Mouse (Mus musculus): ENCODE measurements around the gene Tmem39a. TPM values are rescaled to one million over a fixed set of nuclear protein-coding genes. Genes with fewer than 3 reads are reported as not detected.

Tmem39a gene
- polyA plus RNA-seq, 1 experiment from 2014 or later: 32.0 TPM

- WGBS: 77% methylated on average over 11 of the region's 11 CpGs
- no peak for ATAC-seq
- Histone ChIP-seq H3K4me3 (ENCODE audit: low read length) (no peak overlapping the region), H3K4me2 (ENCODE audit: low read length) (no peak overlapping the region), H3K4me1 (ENCODE audit: control insufficient read depth, insufficient read depth, low read depth, low read length) (0 out of 2 replicates have a peak, but pooled peaks cover 4% of the 10 kb centered on the region), H3K9me3 (ENCODE audit: control insufficient read depth, low read length) (no peaks in the 10 kb centered on the region), H3K36me3 (ENCODE audit: control insufficient read depth, insufficient read depth, low read length) (no peaks in the 10 kb centered on the region), H3K9ac (ENCODE audit: low read depth, low read length) (no peak overlapping the region), H3K27ac (ENCODE audit: low read depth, low read length) (no peak overlapping the region), H3K27me3 (replicated peaks; ENCODE audit: control insufficient read depth, insufficient read depth, low read length) (no peaks in the 10 kb centered on the region)
Observed at GRCm38 (mm10) chr16:38598986-38599680, 40.6 kb downstream of the Tmem39a start.

- no peak overlapping the region for H3K9ac ChIP-seq (ENCODE audit: low read depth, low read length)
- 40% methylated on average over 11 of the region's 11 CpGs for whole genome bisulfite sequencing
- no peak overlapping the region for H3K4me3 ChIP-seq (ENCODE audit: low read length)
- no peaks in the 10 kb centered on the region for H3K36me3 ChIP-seq (ENCODE audit: control insufficient read depth, insufficient read depth, low read length)
- H3K27ac ChIP-seq (ENCODE audit: low read depth, low read length): no peak overlapping the region; the same call in 1 of the 2 replicates
- H3K27me3 ChIP-seq (replicated peaks; ENCODE audit: control insufficient read depth, insufficient read depth, low read length): no peaks in the 10 kb centered on the region
- H3K9me3 ChIP-seq (ENCODE audit: control insufficient read depth, low read length): no peaks in the 10 kb centered on the region
- H3K4me2 ChIP-seq (ENCODE audit: low read length): 0 out of 2 replicates have a peak overlapping the region, but pooled peaks have one; percentile 3
- ATAC-seq: peak; percentile 72
- H3K4me1 ChIP-seq (ENCODE audit: control insufficient read depth, insufficient read depth, low read depth, low read length): 0 out of 2 replicates have a peak, but pooled peaks cover 4% of the 10 kb centered on the region
Observed at GRCm38 (mm10) chr16:38602989-38603804, 44.7 kb downstream of the Tmem39a start.

GRCm38 (mm10) chr16:38606509-38606908 is 48.0 kb downstream of the Tmem39a start:
- no peak overlapping the region for H3K4me3 ChIP-seq (ENCODE audit: low read length)
- no peak for ATAC-seq
- WGBS: 93% methylated on average over 7 of the region's 7 CpGs
- H3K4me1 ChIP-seq (ENCODE audit: control insufficient read depth, insufficient read depth, low read depth, low read length): 0 out of 2 replicates have a peak, but pooled peaks cover 4% of the 10 kb centered on the region
- no peak overlapping the region for H3K4me2 ChIP-seq (ENCODE audit: low read length)
- H3K9me3 ChIP-seq (ENCODE audit: control insufficient read depth, low read length): no peaks in the 10 kb centered on the region
- no peaks in the 10 kb centered on the region; the same call in 1 of the 2 replicates for H3K36me3 ChIP-seq (ENCODE audit: control insufficient read depth, insufficient read depth, low read length)
- no peak overlapping the region for H3K9ac ChIP-seq (ENCODE audit: low read depth, low read length)
- no peak overlapping the region for H3K27ac ChIP-seq (ENCODE audit: low read depth, low read length)
- no peaks in the 10 kb centered on the region for H3K27me3 ChIP-seq (replicated peaks; ENCODE audit: control insufficient read depth, insufficient read depth, low read length)

GRCm38 (mm10) chr16:38608687-38609086 is 50.2 kb downstream of the Tmem39a start:
- Histone ChIP-seq H3K9ac (ENCODE audit: low read depth, low read length) (no peak overlapping the region), H3K36me3 (ENCODE audit: control insufficient read depth, insufficient read depth, low read length) (no peaks in the 10 kb centered on the region; the same call in 1 of the 2 replicates), H3K4me1 (ENCODE audit: control insufficient read depth, insufficient read depth, low read depth, low read length) (no peaks in the 10 kb centered on the region; the same call in 1 of the 2 replicates), H3K9me3 (ENCODE audit: control insufficient read depth, low read length) (no peaks in the 10 kb centered on the region), H3K4me2 (ENCODE audit: low read length) (no peak overlapping the region), H3K27me3 (replicated peaks; ENCODE audit: control insufficient read depth, insufficient read depth, low read length) (no peaks in the 10 kb centered on the region), H3K27ac (ENCODE audit: low read depth, low read length) (no peak overlapping the region), H3K4me3 (ENCODE audit: low read length) (no peak overlapping the region)
- no peak for ATAC-seq
- 84% methylated on average over 12 of the region's 12 CpGs for WGBS

DNA sequence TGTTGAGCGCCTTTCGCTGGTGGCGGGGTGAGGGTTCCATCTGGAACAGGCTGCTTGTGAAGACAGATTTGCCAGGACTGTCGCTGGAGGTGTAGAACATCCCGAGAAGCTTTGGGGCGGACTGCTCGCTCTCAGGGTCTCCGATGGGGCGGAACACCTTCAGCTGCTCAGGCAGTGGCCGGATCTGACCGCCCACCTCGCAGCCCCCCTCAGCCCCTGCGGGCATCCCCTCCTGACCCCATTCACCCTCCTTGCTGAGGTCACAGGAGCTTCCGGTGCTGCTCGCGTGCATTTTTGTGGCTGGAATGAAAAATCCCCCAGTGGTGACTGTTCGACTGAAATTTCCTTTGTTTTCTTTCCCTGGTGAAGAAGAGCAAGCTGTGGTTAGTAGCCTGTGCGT is 50.6 kb downstream of the Tmem39a start:
- 67% methylated on average over 18 of the region's 18 CpGs for WGBS

DNA sequence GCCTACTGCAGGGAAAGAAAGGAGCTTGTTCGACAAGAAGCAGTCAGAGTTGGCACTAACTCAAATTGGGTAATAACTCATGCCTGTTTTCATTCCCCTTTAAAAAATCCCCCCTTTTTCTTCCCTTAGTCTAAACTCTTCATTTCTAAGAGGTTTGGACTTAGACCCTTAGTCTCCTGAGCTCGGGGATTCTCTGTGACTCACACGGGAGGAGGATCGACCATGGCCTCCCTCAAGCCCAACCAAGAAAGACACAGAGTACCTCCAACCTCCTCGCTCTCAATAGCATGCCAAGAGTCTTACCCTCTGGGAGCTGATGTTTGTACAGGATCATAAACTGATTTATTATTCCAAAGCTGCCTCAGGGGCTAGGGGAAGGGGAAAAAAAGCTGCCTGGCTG is 54.1 kb downstream of the Tmem39a start:
- H3K4me2 ChIP-seq (ENCODE audit: low read length): no peak overlapping the region
- H3K4me3 ChIP-seq (ENCODE audit: low read length): no peak overlapping the region
- H3K4me1 ChIP-seq (ENCODE audit: control insufficient read depth, insufficient read depth, low read depth, low read length): no peaks in the 10 kb centered on the region; the same call in 1 of the 2 replicates
- no peak overlapping the region for H3K27ac ChIP-seq (ENCODE audit: low read depth, low read length)
- no peak overlapping the region for H3K9ac ChIP-seq (ENCODE audit: low read depth, low read length)
- no peaks in the 10 kb centered on the region; the same call in 1 of the 2 replicates for H3K36me3 ChIP-seq (ENCODE audit: control insufficient read depth, insufficient read depth, low read length)
- WGBS: 72% methylated on average over 5 of the region's 5 CpGs
- H3K27me3 ChIP-seq (replicated peaks; ENCODE audit: control insufficient read depth, insufficient read depth, low read length): no peaks in the 10 kb centered on the region
- H3K9me3 ChIP-seq (ENCODE audit: control insufficient read depth, low read length): no peaks in the 10 kb centered on the region
- ATAC-seq: no peak

More for the DNA sequence above, 50.6 kb downstream of the Tmem39a start:
- Histone ChIP-seq H3K36me3 (ENCODE audit: control insufficient read depth, insufficient read depth, low read length) (no peaks in the 10 kb centered on the region; the same call in 1 of the 2 replicates), H3K9ac (ENCODE audit: low read depth, low read length) (no peak overlapping the region), H3K4me2 (ENCODE audit: low read length) (no peak overlapping the region), H3K27me3 (replicated peaks; ENCODE audit: control insufficient read depth, insufficient read depth, low read length) (no peaks in the 10 kb centered on the region), H3K27ac (ENCODE audit: low read depth, low read length) (no peak overlapping the region), H3K4me1 (ENCODE audit: control insufficient read depth, insufficient read depth, low read depth, low read length) (no peaks in the 10 kb centered on the region; the same call in 1 of the 2 replicates), H3K4me3 (ENCODE audit: low read length) (no peak overlapping the region), H3K9me3 (ENCODE audit: control insufficient read depth, low read length) (no peaks in the 10 kb centered on the region)
- ATAC-seq: no peak

GRCm38 (mm10) chr16:38613646-38614045 is 55.1 kb downstream of the Tmem39a start:
- H3K4me3 ChIP-seq (ENCODE audit: low read length): no peak overlapping the region

GRCm38 (mm10) chr16:38617977-38618376 is 59.5 kb downstream of the Tmem39a start:
- no peak overlapping the region for H3K27ac ChIP-seq (ENCODE audit: low read depth, low read length)

More at GRCm38 (mm10) chr16:38613646-38614045, 55.1 kb downstream of the Tmem39a start:
- Histone ChIP-seq H3K9ac (ENCODE audit: low read depth, low read length) (no peak overlapping the region), H3K9me3 (ENCODE audit: control insufficient read depth, low read length) (no peaks in the 10 kb centered on the region), H3K36me3 (ENCODE audit: control insufficient read depth, insufficient read depth, low read length) (no peaks in the 10 kb centered on the region; the same call in 1 of the 2 replicates), H3K27me3 (replicated peaks; ENCODE audit: control insufficient read depth, insufficient read depth, low read length) (no peaks in the 10 kb centered on the region), H3K27ac (ENCODE audit: low read depth, low read length) (no peak overlapping the region), H3K4me1 (ENCODE audit: control insufficient read depth, insufficient read depth, low read depth, low read length) (no peaks in the 10 kb centered on the region; the same call in 1 of the 2 replicates), H3K4me2 (ENCODE audit: low read length) (no peak overlapping the region)
- WGBS: 82% methylated on average over 6 of the region's 6 CpGs
- ATAC-seq: no peak

DNA sequence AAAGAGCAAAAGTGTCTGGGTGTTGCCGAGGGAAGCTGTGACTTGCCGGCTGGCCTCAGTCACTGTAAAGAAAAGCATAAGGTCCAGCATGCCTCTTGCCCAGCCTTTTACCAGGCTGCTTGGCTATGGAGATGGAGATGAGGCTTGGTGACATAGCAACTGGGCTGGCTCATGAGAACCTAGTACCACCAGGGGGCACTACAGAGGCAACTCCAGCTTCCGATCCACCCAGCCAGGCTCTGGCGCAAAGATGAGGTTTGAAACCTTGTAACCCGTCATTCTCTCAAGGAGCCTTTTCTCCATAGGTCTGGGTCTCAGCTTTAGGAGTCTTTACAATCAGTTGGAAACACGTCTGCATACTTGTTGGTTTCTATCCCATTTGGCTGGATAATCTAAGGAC is 60.6 kb downstream of the Tmem39a start:
- Histone ChIP-seq H3K4me1 (ENCODE audit: control insufficient read depth, insufficient read depth, low read depth, low read length) (no peaks in the 10 kb centered on the region), H3K27ac (ENCODE audit: low read depth, low read length) (no peak overlapping the region), H3K4me3 (ENCODE audit: low read length) (no peak overlapping the region), H3K9ac (ENCODE audit: low read depth, low read length) (no peak overlapping the region; the same call in 1 of the 2 replicates), H3K9me3 (ENCODE audit: control insufficient read depth, low read length) (no peaks in the 10 kb centered on the region), H3K27me3 (replicated peaks; ENCODE audit: control insufficient read depth, insufficient read depth, low read length) (no peaks in the 10 kb centered on the region), H3K4me2 (ENCODE audit: low read length) (no peak overlapping the region), H3K36me3 (ENCODE audit: control insufficient read depth, insufficient read depth, low read length) (no peaks in the 10 kb centered on the region)
- ATAC-seq: peak; percentile 69
- 24% methylated on average over 6 of the region's 6 CpGs for whole genome bisulfite sequencing

More at GRCm38 (mm10) chr16:38617977-38618376, 59.5 kb downstream of the Tmem39a start:
- Histone ChIP-seq H3K9me3 (ENCODE audit: control insufficient read depth, low read length) (no peaks in the 10 kb centered on the region), H3K4me1 (ENCODE audit: control insufficient read depth, insufficient read depth, low read depth, low read length) (no peaks in the 10 kb centered on the region), H3K9ac (ENCODE audit: low read depth, low read length) (no peak overlapping the region), H3K4me2 (ENCODE audit: low read length) (no peak overlapping the region), H3K36me3 (ENCODE audit: control insufficient read depth, insufficient read depth, low read length) (no peaks in the 10 kb centered on the region), H3K4me3 (ENCODE audit: low read length) (no peak overlapping the region), H3K27me3 (replicated peaks; ENCODE audit: control insufficient read depth, insufficient read depth, low read length) (no peaks in the 10 kb centered on the region)
- ATAC-seq: no peak
- WGBS: 97% methylated on average over 13 of the region's 13 CpGs

Measured in hindbrain, embryonic 16.5 days (tissue).